Mouse (Mus musculus) frontal cortex, adult 2 months (tissue): Measurements from ENCODE around the gene Csrnp1. TPM values are rescaled to one million over a fixed set of nuclear protein-coding genes. Genes with fewer than 3 reads are reported as not detected.

Experiments used
- DNase-seq, 2 experiments: peaks; one replicate each; pipeline ENCODE4 v3.0.0; 2022; ENCODE audit warnings: low spot score in 1 of 2; ENCODE audit errors: extremely low spot score in 1 of 2
- polyA plus RNA-seq: library from polyadenylated mRNA; depleted of rRNA; stranded (reverse); fragments of >200 nt; gene quantifications from 2 replicates; pipeline ENCODE4 v1.2.3, GENCODE M21; 2012; rRNA removed

The Csrnp1 gene
- polyA plus RNA-seq, 1 experiment = 11.2 TPM

DNA sequence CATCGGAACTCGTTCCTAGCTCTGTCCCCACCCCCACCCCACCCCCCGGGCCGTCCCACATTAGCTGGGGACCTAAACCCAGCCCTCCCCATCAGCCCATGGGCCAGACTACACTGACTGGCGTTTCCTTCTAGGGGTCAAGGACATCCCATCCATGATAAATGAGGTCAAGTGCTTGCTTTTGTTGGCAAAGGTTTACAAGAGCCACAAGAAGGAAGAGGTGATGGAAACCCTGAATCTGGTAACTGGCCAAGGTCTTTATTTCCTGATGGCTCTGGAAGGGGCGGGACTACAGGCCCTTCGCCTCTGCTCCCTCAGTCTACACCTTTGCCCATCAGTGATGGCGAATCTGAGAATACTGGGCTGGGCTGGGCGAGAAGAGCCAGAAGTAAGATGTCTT, 25.6 kb downstream of the Csrnp1 start:
- DNase-seq = no peak

- no peak for DNase-seq
These were observed 33.1 kb downstream of the Csrnp1 start for GRCm38 (mm10) chr9:119951388-119951787.

DNA sequence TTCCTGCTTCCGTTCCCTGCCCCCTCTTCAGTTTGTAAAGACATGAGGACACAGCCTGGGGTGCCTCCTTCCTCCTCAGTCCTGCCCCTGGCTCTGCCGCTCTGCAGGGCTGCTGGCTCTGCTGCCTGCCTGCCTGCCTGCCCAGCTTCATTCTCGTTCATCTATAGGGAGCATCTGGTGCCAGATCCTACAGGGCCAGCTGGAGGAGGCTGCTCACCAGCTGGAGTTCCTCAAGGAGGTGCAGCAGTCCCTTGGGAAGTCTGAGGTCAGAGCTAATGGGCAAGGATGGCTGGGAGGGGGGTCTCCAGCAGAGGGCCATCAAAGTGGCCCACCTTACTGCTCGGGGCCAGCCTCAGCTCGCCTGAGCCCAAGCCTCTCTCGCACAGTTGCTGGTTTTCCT, 34.0 kb downstream of the Csrnp1 start:
- DNase-seq = no peak

- no peak for DNase-seq
These were observed 35.7 kb downstream of the Csrnp1 start for GRCm38 (mm10) chr9:119948804-119949203.

- DNase-seq = no peak
These were observed 39.1 kb downstream of the Csrnp1 start for GRCm38 (mm10) chr9:119945173-119945900.

- no peak for DNase-seq
These were observed 41.1 kb downstream of the Csrnp1 start for GRCm38 (mm10) chr9:119943326-119943725.

DNA sequence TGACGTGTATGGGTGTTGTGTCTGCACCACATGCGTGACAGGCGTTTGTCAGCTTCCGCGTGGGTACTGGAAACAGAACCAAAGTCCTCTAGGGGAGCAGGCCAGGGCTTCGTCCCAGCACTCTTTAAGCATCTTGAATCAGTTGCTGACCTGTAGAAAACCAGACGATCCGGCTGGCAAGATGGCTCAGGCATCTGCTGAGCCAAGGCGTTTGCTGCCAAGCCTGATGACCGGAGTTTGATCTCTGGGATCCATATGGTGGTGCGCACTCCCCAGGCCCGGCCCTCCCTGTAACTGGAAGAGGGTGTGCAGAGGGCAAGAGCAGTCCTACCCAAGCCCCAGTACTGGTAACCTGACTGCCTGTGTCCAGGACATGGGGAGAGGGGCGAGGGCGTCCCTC, 42.6 kb downstream of the Csrnp1 start:
- no peak for DNase-seq

- DNase-seq = no peak
These were observed 43.1 kb downstream of the Csrnp1 start for GRCm38 (mm10) chr9:119941407-119941806.

DNA sequence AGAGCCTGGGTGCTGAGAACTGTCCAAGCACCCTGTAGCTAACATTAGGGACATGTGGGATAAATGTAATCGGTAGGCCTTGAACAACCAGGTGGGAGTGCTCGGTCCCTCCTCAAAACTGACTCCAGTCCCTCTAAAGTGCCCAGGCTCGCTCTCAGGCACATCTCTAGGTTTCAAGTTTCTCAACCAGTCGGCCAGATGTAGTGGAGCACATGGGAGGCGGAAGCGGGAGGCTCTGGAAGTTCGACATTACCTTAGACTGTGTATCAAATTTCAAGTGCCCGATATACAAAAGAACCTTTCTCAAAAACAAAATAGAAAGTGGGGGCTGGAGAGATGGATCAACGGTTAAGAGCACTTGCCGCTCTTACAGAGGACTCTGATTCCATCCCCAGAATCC, 44.8 kb downstream of the Csrnp1 start:
- DNase-seq = no peak

- DNase-seq = no peak
These were observed 46.0 kb downstream of the Csrnp1 start for GRCm38 (mm10) chr9:119938496-119938895.

DNA sequence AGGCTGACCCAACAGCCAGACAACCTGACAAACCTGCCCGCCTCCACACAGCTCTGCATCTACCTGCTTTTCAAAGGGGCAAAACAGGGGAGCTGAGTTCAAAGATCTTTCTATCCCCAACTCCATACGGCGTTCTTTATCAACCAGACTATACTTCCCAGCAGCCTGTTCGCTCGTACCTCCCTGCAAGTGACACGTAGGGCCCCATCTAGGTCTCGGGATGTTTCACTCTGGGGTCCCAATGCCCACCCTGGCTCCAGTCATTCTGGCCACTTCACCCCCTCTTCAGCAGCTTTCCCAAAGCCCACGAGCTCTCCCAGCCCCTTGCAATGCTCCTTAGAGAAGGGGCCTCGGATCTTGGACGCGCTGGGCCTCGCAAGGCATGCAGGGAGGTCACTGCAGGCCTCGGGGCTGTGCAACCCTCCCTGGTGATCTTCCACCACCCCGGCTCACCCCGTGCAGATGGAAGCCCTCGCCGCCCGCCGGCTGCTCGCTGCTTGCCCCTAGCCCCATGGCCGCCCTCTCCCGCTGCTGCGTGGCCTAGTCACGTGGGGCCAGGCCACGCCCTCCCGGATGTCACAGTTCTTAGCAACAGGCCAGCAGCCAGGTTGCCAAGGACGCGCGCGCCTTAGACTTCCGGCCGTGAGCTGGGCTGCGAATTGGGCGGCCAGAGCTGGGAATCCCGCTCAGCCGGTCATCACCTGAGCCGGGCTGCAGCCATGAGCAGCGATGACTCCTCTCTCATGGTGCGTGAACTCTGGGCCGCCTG, 47.3 kb downstream of the Csrnp1 start, which contains the start of the genes Gorasp1 and Ttc21a:
Gene Gorasp1, minus strand, starts transcription at position 561 of the 769 bp plus-strand sequence.
Gene Ttc21a, plus strand, starts transcription at position 602 of the 769 bp plus-strand sequence.
- peak; percentile 83 to 92 for DNase-seq

- DNase-seq = no peak
These were observed 50.8 kb downstream of the Csrnp1 start for GRCm38 (mm10) chr9:119933675-119934074.

DNA sequence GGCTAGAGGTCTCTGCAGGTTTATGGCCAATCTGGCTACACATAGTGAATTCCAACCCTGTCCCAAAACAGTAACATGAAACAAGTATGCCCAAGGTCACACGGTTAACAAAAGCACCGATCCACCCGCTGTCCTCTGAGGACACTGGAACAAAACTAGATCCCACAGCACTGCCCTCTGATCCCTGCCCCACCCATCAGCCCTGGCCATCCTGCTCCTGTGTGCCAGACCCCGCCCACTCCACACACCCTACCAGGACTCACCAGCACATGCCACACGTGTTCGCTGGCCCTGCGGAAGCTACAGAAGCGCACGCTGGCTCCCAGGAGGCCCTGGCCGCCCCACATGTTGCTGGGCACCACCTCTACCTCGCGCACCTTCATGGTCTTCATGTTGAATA, 52.1 kb downstream of the Csrnp1 start:
- no peak for DNase-seq

DNA sequence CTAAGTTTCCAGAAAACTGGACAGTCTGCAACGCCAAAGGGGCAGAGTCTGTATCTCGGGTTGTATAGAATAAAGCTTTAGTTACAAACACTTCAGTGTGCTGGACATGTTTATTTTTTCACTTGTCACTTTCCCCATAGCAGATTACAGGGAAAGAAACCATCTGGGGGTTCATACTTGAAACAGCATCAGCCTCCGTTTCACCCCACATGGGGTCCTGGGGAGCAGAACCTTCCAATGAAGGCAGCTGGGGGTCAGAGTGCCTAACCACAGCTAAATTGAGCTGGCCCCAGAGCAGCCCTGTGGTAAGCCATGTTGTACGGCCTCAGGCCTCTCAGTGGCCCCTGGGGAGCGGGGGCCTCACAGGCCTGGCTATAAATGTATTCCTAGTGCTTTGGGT, 58.0 kb downstream of the Csrnp1 start:
- no peak for DNase-seq

DNA sequence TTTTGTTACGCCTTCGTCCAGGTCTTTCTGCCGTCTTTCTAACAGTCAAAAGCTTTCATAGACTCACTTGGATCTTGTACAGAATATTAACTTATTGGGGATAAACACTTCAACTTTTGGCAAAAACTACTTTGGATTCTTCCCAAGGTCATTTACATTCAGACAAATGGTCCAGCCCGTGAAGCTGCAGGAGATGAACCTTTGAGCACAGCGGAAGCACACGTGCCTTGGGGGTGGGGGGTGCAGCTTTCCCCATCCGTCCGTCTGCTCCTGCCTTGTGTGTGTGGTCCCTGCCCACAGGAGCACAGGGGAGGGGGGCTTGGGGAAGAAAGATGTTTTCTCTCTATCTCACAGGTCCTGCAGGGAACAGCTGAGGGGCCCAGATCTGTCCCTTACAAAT, 58.7 kb downstream of the Csrnp1 start:
- DNase-seq = no peak

- no peak for DNase-seq
These were observed 59.3 kb downstream of the Csrnp1 start for GRCm38 (mm10) chr9:119925120-119925657.

DNA sequence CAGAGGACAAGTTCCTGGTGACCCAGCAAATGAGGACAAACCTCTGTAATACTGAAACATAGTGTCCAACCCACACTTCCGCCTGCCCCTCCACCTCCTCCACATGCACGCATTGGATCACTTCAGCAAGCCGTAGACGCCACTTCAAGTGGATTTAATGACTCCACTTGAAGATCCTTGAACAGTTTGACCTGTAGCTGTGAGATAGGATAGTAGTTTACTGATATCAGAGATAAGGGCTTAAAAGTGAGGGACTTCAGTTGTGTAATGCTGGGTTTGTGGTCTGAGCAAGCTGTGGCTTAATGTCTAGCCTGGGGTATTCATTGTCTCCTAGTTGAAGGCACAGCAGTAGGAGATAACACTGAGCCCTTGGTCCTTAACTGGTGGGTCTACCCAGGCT, 61.0 kb downstream of the Csrnp1 start:
- DNase-seq = no peak

Other genes starting within 250 kb of the Csrnp1 start
- gene Scn11a, start 159.2 kb downstream of the Csrnp1 start, polyA plus RNA-seq = 0.04 TPM in 2 replicates
- gene Wdr48, start 89.8 kb downstream of the Csrnp1 start, polyA plus RNA-seq = 63.7 and 73.3 TPM in 2 replicates
- gene Gorasp1, start 47.1 kb downstream of the Csrnp1 start, polyA plus RNA-seq = 20.3 and 24.0 TPM in 2 replicates
- gene Ttc21a, start 47.1 kb downstream of the Csrnp1 start, polyA plus RNA-seq = 0.34 and 0.63 TPM in 2 replicates
- 0.04 TPM in 2 replicates for gene Xirp1, start 38.9 kb upstream of the Csrnp1 start, polyA plus RNA-seq
- gene Cx3cr1, start 85.2 kb upstream of the Csrnp1 start, polyA plus RNA-seq = 25.2 and 37.6 TPM in 2 replicates
- gene Ccr8, start 107.5 kb upstream of the Csrnp1 start, polyA plus RNA-seq = 0.08 TPM in 1 of 2 replicates, not detected in the other
- 22.2 and 23.2 TPM in 2 replicates for gene Slc25a38, start 125.7 kb upstream of the Csrnp1 start, polyA plus RNA-seq
- gene Rpsa, start 143.0 kb upstream of the Csrnp1 start, polyA plus RNA-seq = 932 and 941 TPM in 2 replicates
- gene Mobp, start 165.0 kb upstream of the Csrnp1 start, polyA plus RNA-seq = 566 and 676 TPM in 2 replicates